Mouse (Mus musculus): Measurements from ENCODE around the gene Akap12. TPM values are rescaled to one million over a fixed set of nuclear protein-coding genes. Genes with fewer than 3 reads are reported as not detected.

The Akap12 gene
- polyA plus RNA-seq, 1 experiment from 2014 or later: 25.5 TPM

DNA sequence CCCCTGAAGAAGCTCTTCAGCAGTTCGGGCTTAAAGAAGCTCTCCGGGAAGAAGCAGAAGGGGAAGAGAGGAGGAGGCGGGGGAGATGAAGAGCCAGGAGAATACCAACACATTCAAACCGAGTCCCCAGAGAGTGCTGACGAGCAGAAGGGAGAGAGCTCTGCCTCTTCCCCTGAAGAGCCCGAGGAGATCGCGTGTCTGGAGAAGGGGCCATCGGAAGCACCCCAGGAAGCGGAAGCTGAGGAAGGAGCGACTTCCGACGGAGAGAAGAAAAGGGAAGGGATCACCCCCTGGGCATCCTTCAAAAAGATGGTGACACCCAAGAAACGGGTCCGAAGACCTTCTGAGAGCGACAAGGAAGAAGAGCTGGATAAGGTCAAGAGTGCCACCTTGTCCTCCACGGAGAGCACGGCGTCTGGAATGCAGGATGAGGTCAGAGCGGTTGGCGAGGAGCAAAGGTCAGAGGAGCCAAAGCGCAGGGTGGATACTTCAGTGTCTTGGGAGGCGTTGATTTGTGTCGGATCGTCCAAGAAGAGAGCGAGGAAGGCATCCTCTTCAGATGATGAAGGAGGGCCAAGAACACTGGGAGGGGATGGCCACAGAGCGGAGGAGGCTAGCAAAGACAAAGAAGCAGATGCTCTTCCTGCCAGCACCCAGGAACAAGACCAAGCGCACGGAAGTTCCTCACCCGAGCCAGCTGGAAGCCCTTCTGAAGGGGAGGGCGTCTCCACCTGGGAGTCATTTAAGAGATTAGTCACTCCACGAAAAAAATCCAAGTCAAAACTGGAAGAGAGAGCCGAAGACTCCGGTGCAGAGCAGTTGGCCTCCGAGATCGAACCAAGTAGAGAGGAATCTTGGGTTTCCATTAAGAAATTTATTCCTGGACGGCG lies 88.4 kb downstream of the Akap12 start:
- H3K27me3 ChIP-seq (ENCODE audit: control insufficient read depth, insufficient read depth, low read length): no peaks in the 10 kb centered on the region
- DNase-seq (ENCODE audit: low spot score) (no peak), ATAC-seq (ENCODE audit: low FRiP score, low TSS enrichment) (no peak)
- no peaks in the 10 kb centered on the region for H3K9me3 ChIP-seq (ENCODE audit: control insufficient read depth, low read length)
- no peak for TF ChIP-seq EP300 (optimal IDR thresholded peaks at IDR 0.05)
- TF ChIP-seq CTCF (IDR thresholded peaks at IDR 0.05; ENCODE audit: low read depth): no peak
- H3K27ac ChIP-seq (replicated peaks): no peak overlapping the region
- no peaks in the 10 kb centered on the region for H3K4me1 ChIP-seq (replicated peaks; ENCODE audit: control insufficient read depth, insufficient read depth)
- H3K4me2 ChIP-seq (replicated peaks; ENCODE audit: low read depth): no peak overlapping the region
- H3K4me3 ChIP-seq (ENCODE audit: low read depth, low read length): no peak overlapping the region
- peaks cover 13% of the 10 kb centered on the region; the same call in 1 of the 2 replicates for H3K36me3 ChIP-seq (ENCODE audit: control insufficient read depth, insufficient read depth, low read length)
- WGBS: 79% methylated on average over 38 of the region's 38 CpGs
- no peak overlapping the region for H3K9ac ChIP-seq (ENCODE audit: low read length)

DNA sequence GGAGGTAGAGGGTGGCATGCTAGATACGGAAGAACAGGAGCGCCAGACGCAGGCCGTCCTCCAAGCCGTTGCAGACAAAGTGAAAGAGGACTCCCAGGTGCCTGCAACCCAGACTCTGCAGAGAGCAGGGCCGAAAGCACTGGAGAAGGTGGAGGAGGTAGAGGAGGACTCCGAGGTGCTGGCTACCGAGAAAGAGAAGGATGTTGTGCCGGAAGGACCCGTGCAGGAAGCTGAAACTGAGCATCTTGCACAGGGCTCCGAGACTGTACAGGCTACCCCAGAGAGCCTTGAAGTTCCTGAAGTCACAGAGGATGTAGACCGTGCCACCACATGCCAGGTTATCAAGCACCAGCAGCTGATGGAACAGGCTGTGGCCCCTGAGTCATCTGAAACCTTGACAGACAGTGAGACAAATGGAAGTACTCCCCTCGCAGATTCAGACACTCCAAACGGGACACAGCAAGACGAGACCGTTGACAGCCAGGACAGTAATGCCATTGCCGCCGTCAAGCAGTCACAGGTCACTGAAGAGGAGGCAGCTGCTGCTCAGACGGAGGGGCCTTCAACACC lies 89.8 kb downstream of the Akap12 start:
- no peak overlapping the region for H3K4me2 ChIP-seq (replicated peaks; ENCODE audit: low read depth)
- 87% methylated on average over 19 of the region's 19 CpGs for WGBS
- no peak overlapping the region for H3K9ac ChIP-seq (ENCODE audit: low read length)
- no peaks in the 10 kb centered on the region for H3K4me1 ChIP-seq (replicated peaks; ENCODE audit: control insufficient read depth, insufficient read depth)
- no peak overlapping the region for H3K4me3 ChIP-seq (ENCODE audit: low read depth, low read length)
- DNase-seq (ENCODE audit: low spot score) (no peak), ATAC-seq (ENCODE audit: low FRiP score, low TSS enrichment) (no peak)
- H3K27me3 ChIP-seq (ENCODE audit: control insufficient read depth, insufficient read depth, low read length): no peaks in the 10 kb centered on the region
- no peaks in the 10 kb centered on the region for H3K9me3 ChIP-seq (ENCODE audit: control insufficient read depth, low read length)
- peaks cover 13% of the 10 kb centered on the region; the same call in 1 of the 2 replicates for H3K36me3 ChIP-seq (ENCODE audit: control insufficient read depth, insufficient read depth, low read length)
- no peak for TF ChIP-seq EP300 (optimal IDR thresholded peaks at IDR 0.05)
- no peak for TF ChIP-seq CTCF (IDR thresholded peaks at IDR 0.05; ENCODE audit: low read depth)
- H3K27ac ChIP-seq (replicated peaks): no peak overlapping the region

GRCm38 (mm10) chr10:4356640-4357039 lies 90.5 kb downstream of the Akap12 start:
- DNase-seq (ENCODE audit: low spot score) (no peak), ATAC-seq (ENCODE audit: low FRiP score, low TSS enrichment) (no peak)
- Histone ChIP-seq H3K36me3 (ENCODE audit: control insufficient read depth, insufficient read depth, low read length) (peaks cover 13% of the 10 kb centered on the region; the same call in 1 of the 2 replicates), H3K27me3 (ENCODE audit: control insufficient read depth, insufficient read depth, low read length) (no peaks in the 10 kb centered on the region), H3K4me2 (replicated peaks; ENCODE audit: low read depth) (no peak overlapping the region), H3K4me1 (replicated peaks; ENCODE audit: control insufficient read depth, insufficient read depth) (no peaks in the 10 kb centered on the region), H3K9me3 (ENCODE audit: control insufficient read depth, low read length) (no peaks in the 10 kb centered on the region), H3K9ac (ENCODE audit: low read length) (no peak overlapping the region), H3K27ac (replicated peaks) (no peak overlapping the region), H3K4me3 (ENCODE audit: low read depth, low read length) (no peak overlapping the region)
- 62% methylated on average over 5 of the region's 5 CpGs for WGBS
- TF ChIP-seq CTCF (IDR thresholded peaks at IDR 0.05; ENCODE audit: low read depth): no peak
- no peak for TF ChIP-seq EP300 (optimal IDR thresholded peaks at IDR 0.05)

GRCm38 (mm10) chr10:4357435-4357834 lies 91.3 kb downstream of the Akap12 start:
- Histone ChIP-seq H3K27ac (replicated peaks) (no peak overlapping the region), H3K4me2 (replicated peaks; ENCODE audit: low read depth) (no peak overlapping the region), H3K4me1 (replicated peaks; ENCODE audit: control insufficient read depth, insufficient read depth) (no peaks in the 10 kb centered on the region), H3K36me3 (ENCODE audit: control insufficient read depth, insufficient read depth, low read length) (peaks cover 13% of the 10 kb centered on the region; the same call in 1 of the 2 replicates), H3K9me3 (ENCODE audit: control insufficient read depth, low read length) (no peaks in the 10 kb centered on the region), H3K4me3 (ENCODE audit: low read depth, low read length) (no peak overlapping the region), H3K9ac (ENCODE audit: low read length) (no peak overlapping the region), H3K27me3 (ENCODE audit: control insufficient read depth, insufficient read depth, low read length) (no peaks in the 10 kb centered on the region)
- WGBS: 88% methylated on average over 10 of the region's 10 CpGs
- ATAC-seq (ENCODE audit: low FRiP score, low TSS enrichment) (no peak), DNase-seq (ENCODE audit: low spot score) (no peak)
- no peak for TF ChIP-seq EP300 (optimal IDR thresholded peaks at IDR 0.05)
- TF ChIP-seq CTCF (IDR thresholded peaks at IDR 0.05; ENCODE audit: low read depth): no peak

DNA sequence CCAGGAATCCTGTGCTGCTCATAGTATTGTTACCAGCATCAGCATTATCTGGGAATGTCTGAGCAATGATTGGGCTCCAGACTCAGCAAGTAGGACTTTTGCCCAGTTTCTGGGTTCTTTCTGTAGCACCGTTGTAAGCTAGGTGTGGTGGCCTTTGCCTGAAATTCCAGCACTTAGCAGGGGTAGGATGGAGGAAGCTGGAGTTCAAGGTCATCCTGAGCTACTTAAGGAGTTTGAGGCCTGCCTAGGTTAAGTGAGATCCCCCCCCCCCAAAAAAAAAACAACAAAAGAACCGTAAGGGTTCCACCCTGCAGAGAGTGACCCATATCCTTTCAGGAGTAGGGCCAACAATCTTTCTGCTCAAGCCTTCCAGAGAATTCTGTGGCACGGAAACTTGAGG lies 98.4 kb downstream of the Akap12 start:
- 71% methylated on average over 3 of the region's 3 CpGs for WGBS
- Histone ChIP-seq H3K36me3 (ENCODE audit: control insufficient read depth, insufficient read depth, low read length) (peaks cover 2% of the 10 kb centered on the region), H3K4me2 (replicated peaks; ENCODE audit: low read depth) (no peak overlapping the region), H3K4me3 (ENCODE audit: low read depth, low read length) (no peak overlapping the region), H3K27ac (replicated peaks) (no peak overlapping the region), H3K9ac (ENCODE audit: low read length) (no peak overlapping the region), H3K4me1 (replicated peaks; ENCODE audit: control insufficient read depth, insufficient read depth) (no peaks in the 10 kb centered on the region), H3K9me3 (ENCODE audit: control insufficient read depth, low read length) (no peaks in the 10 kb centered on the region), H3K27me3 (ENCODE audit: control insufficient read depth, insufficient read depth, low read length) (no peaks in the 10 kb centered on the region)
- TF ChIP-seq EP300 (optimal IDR thresholded peaks at IDR 0.05) (no peak), CTCF (IDR thresholded peaks at IDR 0.05; ENCODE audit: low read depth) (no peak)
- ATAC-seq (ENCODE audit: low FRiP score, low TSS enrichment): no peak
- DNase-seq (ENCODE audit: low spot score): no peak

DNA sequence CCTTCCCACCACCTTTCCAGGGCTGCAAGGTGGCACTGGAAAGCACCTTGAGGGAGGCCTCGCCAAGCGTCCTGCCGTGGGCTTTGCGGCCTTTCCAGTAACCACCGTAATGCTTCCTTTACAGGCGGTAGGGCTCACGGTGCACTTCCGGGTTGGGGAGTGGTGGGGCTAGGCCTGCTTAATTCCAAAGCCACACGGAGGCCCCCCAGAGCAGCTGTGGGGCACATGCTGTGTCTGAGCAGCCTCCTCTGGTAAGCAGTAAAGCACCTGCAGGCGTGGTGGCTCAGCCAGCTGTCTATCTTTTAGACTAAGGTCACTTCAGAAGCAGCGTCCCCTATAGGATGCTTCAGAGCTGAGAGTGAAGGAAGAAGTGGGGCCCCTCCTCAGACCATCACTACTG lies 103.9 kb downstream of the Akap12 start:
- Histone ChIP-seq H3K27me3 (ENCODE audit: control insufficient read depth, insufficient read depth, low read length) (no peaks in the 10 kb centered on the region), H3K4me3 (ENCODE audit: low read depth, low read length) (no peak overlapping the region), H3K27ac (replicated peaks) (no peak overlapping the region), H3K36me3 (ENCODE audit: control insufficient read depth, insufficient read depth, low read length) (peaks cover 10% of the 10 kb centered on the region), H3K4me2 (replicated peaks; ENCODE audit: low read depth) (no peak overlapping the region), H3K4me1 (replicated peaks; ENCODE audit: control insufficient read depth, insufficient read depth) (no peaks in the 10 kb centered on the region), H3K9ac (ENCODE audit: low read length) (no peak overlapping the region), H3K9me3 (ENCODE audit: control insufficient read depth, low read length) (no peaks in the 10 kb centered on the region)
- no peak for TF ChIP-seq EP300 (optimal IDR thresholded peaks at IDR 0.05)
- no peak for DNase-seq (ENCODE audit: low spot score)
- ATAC-seq (ENCODE audit: low FRiP score, low TSS enrichment): no peak
- 88% methylated on average over 11 of the region's 11 CpGs for WGBS

Measured in stomach, postnatal 0 days (tissue).